Comparison of ENCODE assay signal across 7 mouse cellular contexts in the genomic region with DNA sequence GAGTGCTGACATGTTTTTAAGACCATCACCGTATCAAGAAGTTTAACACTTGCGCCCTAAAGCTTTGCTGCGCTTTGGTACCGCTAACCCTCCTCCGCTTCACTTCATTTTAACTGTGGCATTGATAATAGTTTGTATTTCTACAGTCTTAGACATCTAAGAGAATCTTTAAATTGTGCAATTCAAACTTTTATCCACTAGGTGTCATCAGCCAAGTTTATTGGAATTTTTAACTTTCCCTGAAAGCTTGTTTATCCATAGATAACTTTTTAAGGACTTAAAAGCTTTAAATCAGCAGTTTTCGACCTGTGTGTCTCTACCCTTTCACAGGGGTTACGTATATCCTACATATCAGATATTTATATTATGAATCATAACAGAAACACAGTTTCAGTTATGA. TPM values are rescaled to one million over a fixed set of nuclear protein-coding genes. Genes with fewer than 3 reads are reported as not detected.
DNase-seq lines count a peak whose midpoint lies in the region; ATAC-seq and TF ChIP-seq lines count a peak whose summit lies in the region.

No protein-coding gene starts in this region.

- TF ChIP-seq POLR2A in cortical plate, adult 2 months (IDR thresholded peaks at IDR 0.05; ENCODE audit: extremely low read depth, insufficient read depth, low read length), result no peak

- no peak for TF ChIP-seq EP300 in stomach, postnatal 0 days (optimal IDR thresholded peaks at IDR 0.05)

- no peak overlapping the region for H3K9ac ChIP-seq in stomach, postnatal 0 days (ENCODE audit: low read length)

- no peaks in the 10 kb centered on the region for H3K9me3 ChIP-seq in megakaryocyte, embryonic 14.5 days
- no peaks in the 10 kb centered on the region for H3K9me3 ChIP-seq in limb, embryonic 10.5 days (replicated peaks)
- no peaks in the 10 kb centered on the region for H3K9me3 ChIP-seq in stomach, postnatal 0 days (ENCODE audit: control insufficient read depth, low read length)

- no peak for TF ChIP-seq CTCF in cortical plate, adult 2 months (IDR thresholded peaks at IDR 0.05; ENCODE audit: extremely low read depth, insufficient read depth, low read length)
- peak; percentile 67 for TF ChIP-seq CTCF in stomach, postnatal 0 days (IDR thresholded peaks at IDR 0.05; ENCODE audit: low read depth)

- no peak for ATAC-seq in megakaryocyte, adult 5-6 weeks (ENCODE audit: poor library complexity, severe bottlenecking)
- no peak for ATAC-seq in stomach, postnatal 0 days (ENCODE audit: low FRiP score, low TSS enrichment)

- peak overlapping the region; percentile 77 for H3K4me3 ChIP-seq in megakaryocyte, embryonic 14.5 days (replicated peaks)
- H3K4me3 ChIP-seq in cortical plate, adult 2 months (ENCODE audit: insufficient read depth, low read length), result peak overlapping the region; percentile 11; the same call in 1 of the 2 replicates
- H3K4me3 ChIP-seq in limb, embryonic 10.5 days, result peak overlapping the region; percentile 85; the same call in 1 of the 2 replicates
- H3K4me3 ChIP-seq in stomach, postnatal 0 days (ENCODE audit: low read depth, low read length), result no peak overlapping the region

- no peak overlapping the region for H3K27ac ChIP-seq in cortical plate, adult 2 months (ENCODE audit: insufficient read depth, low read length)
- H3K27ac ChIP-seq in limb, embryonic 10.5 days, result no peak overlapping the region
- H3K27ac ChIP-seq in stomach, postnatal 0 days (replicated peaks), result no peak overlapping the region

- H3K27me3 ChIP-seq in megakaryocyte, embryonic 14.5 days (replicated peaks), result no peaks in the 10 kb centered on the region
- H3K27me3 ChIP-seq in limb, embryonic 10.5 days (ENCODE audit: low read depth, poor library complexity, severe bottlenecking), result no peaks in the 10 kb centered on the region
- no peaks in the 10 kb centered on the region for H3K27me3 ChIP-seq in stomach, postnatal 0 days (ENCODE audit: control insufficient read depth, insufficient read depth, low read length)

- 80% methylated on average over 7 of the region's 7 CpGs for WGBS in limb, embryonic 10.5 days
- WGBS in stomach, postnatal 0 days, result 51% methylated on average over 7 of the region's 7 CpGs

- peaks cover 21% of the 10 kb centered on the region for H3K36me3 ChIP-seq in megakaryocyte, embryonic 14.5 days (replicated peaks; ENCODE audit: low read length)
- peaks cover 23% of the 10 kb centered on the region for H3K36me3 ChIP-seq in limb, embryonic 10.5 days
- H3K36me3 ChIP-seq in stomach, postnatal 0 days (ENCODE audit: control insufficient read depth, insufficient read depth, low read length), result no peaks in the 10 kb centered on the region; the same call in 1 of the 2 replicates

- no peak for DNase-seq in limb, embryonic 10.5 days (ENCODE audit: low spot score)
- no peak for DNase-seq in stomach, postnatal 0 days (ENCODE audit: low spot score)
- no peak for DNase-seq in spleen, postnatal 10 days (ENCODE audit: low spot score in 2 of 2)
- no peak for DNase-seq in thymus, postnatal 14 days

- H3K4me2 ChIP-seq in stomach, postnatal 0 days (replicated peaks; ENCODE audit: low read depth), result no peak overlapping the region

- peaks cover 23% of the 10 kb centered on the region for H3K4me1 ChIP-seq in megakaryocyte, embryonic 14.5 days
- peaks cover 1% of the 10 kb centered on the region; the same call in 1 of the 2 replicates for H3K4me1 ChIP-seq in cortical plate, adult 2 months (ENCODE audit: control insufficient read depth, insufficient read depth, low read length)
- H3K4me1 ChIP-seq in limb, embryonic 10.5 days, result peaks cover 15% of the 10 kb centered on the region
- no peaks in the 10 kb centered on the region for H3K4me1 ChIP-seq in stomach, postnatal 0 days (replicated peaks; ENCODE audit: control insufficient read depth, insufficient read depth)

RNA-seq across cellular contexts. Expression of gene Ercc8, which starts 1.4 kb away (rescaled TPM):
- 1.00 and 6.8 TPM in 2 replicates for polyA plus RNA-seq in megakaryocyte, embryonic 14.5 days (2012; ENCODE audit: insufficient read depth, low replicate concordance)
- total RNA-seq in megakaryocyte, adult 5-6 weeks (2015), result 6.0 and 6.7 TPM in 2 replicates
- 7.1 and 8.7 TPM in 2 replicates for total RNA-seq in megakaryocyte, adult 5-6 weeks (2017)
- polyA plus RNA-seq in cortical plate, adult 2 months (2012; rRNA removed), result 12.7 and 13.0 TPM in 2 replicates
- polyA plus RNA-seq in limb, embryonic 10.5 days (2016; fragmentation: Nextera tagmentation; extraction: Ambion mirVana), result 27.3 and 29.6 TPM in 2 replicates
- polyA plus RNA-seq in stomach, postnatal 0 days (2015; fragmentation: Nextera tagmentation; extraction: Ambion mirVana), result 8.3 and 8.4 TPM in 2 replicates

RNA-seq across cellular contexts. Expression of gene Ndufaf2, which starts 1.5 kb away (rescaled TPM):
- polyA plus RNA-seq in megakaryocyte, embryonic 14.5 days (2012; ENCODE audit: insufficient read depth, low replicate concordance), result 29.6 TPM in 1 of 2 replicates, not detected in the other
- total RNA-seq in megakaryocyte, adult 5-6 weeks (2015), result 13.9 and 14.9 TPM in 2 replicates
- 21.3 and 23.1 TPM in 2 replicates for total RNA-seq in megakaryocyte, adult 5-6 weeks (2017)
- 38.6 and 38.7 TPM in 2 replicates for polyA plus RNA-seq in cortical plate, adult 2 months (2012; rRNA removed)
- polyA plus RNA-seq in limb, embryonic 10.5 days (2016; fragmentation: Nextera tagmentation; extraction: Ambion mirVana), result 89.8 and 111 TPM in 2 replicates
- polyA plus RNA-seq in stomach, postnatal 0 days (2015; fragmentation: Nextera tagmentation; extraction: Ambion mirVana), result 39.9 and 44.9 TPM in 2 replicates

RNA-seq across cellular contexts. Expression of gene Elovl7, which starts 54.2 kb away (rescaled TPM):
- polyA plus RNA-seq in megakaryocyte, embryonic 14.5 days (2012; ENCODE audit: insufficient read depth, low replicate concordance), result 2.0 TPM in 1 of 2 replicates, not detected in the other
- 6.9 and 9.3 TPM in 2 replicates for total RNA-seq in megakaryocyte, adult 5-6 weeks (2015)
- 3.9 and 4.4 TPM in 2 replicates for total RNA-seq in megakaryocyte, adult 5-6 weeks (2017)
- 10.4 and 11.9 TPM in 2 replicates for polyA plus RNA-seq in cortical plate, adult 2 months (2012; rRNA removed)
- 0.90 and 0.95 TPM in 2 replicates for polyA plus RNA-seq in limb, embryonic 10.5 days (2016; fragmentation: Nextera tagmentation; extraction: Ambion mirVana)
- 71.0 and 73.3 TPM in 2 replicates for polyA plus RNA-seq in stomach, postnatal 0 days (2015; fragmentation: Nextera tagmentation; extraction: Ambion mirVana)
